Mouse (Mus musculus) liver, embryonic 15.5 days (tissue): ENCODE results near the gene H2-K1. TPM values are rescaled to one million over a fixed set of nuclear protein-coding genes. Genes with fewer than 3 reads are reported as not detected.

Experiments used
- microRNA counts: library from miRNA; unstranded; fragments of <30 nt; microRNA quantifications from one replicate; lab custom pipeline; 2016
- microRNA-seq: library from miRNA; unstranded; fragments of <30 nt; microRNA quantifications from one replicate; pipeline ENCODE4, GENCODE M21; 2016
- polyA plus RNA-seq: library from polyadenylated mRNA; unstranded; fragments of >200 nt; fragmentation: Nextera tagmentation; extraction: Ambion mirVana; gene quantifications from 2 replicates; pipeline ENCODE4 v1.2.1, GENCODE M21; 2015

H2-K1 gene
- polyA plus RNA-seq, 1 experiment from 2014 or later, result 123 TPM

MicroRNAs encoded within 50 kb of the gene (microRNA counts, 519-probe panel; counts per million panel counts)
- microRNA mmu-miR-219 (lab: Ali Mortazavi, UCI), result not detected

Small RNA genes lying within 50 kb of the gene (microRNA-seq; reads per million reads assigned to microRNA genes)
- gene Mir219a-1, result not detected
- gene Mir219c, result not detected

Other genes with a start within 250 kb of the H2-K1 start
- gene Rab11b, start 239.8 kb downstream of the H2-K1 start, polyA plus RNA-seq, result 111 and 116 TPM in 2 replicates
- 23.0 and 27.6 TPM in 2 replicates for gene Angptl4, start 218.5 kb downstream of the H2-K1 start, polyA plus RNA-seq
- gene Kank3, start 189.8 kb downstream of the H2-K1 start, polyA plus RNA-seq, result 10.4 and 12.8 TPM in 2 replicates
- gene Rps28, start 175.8 kb downstream of the H2-K1 start, polyA plus RNA-seq, result 356 and 444 TPM in 2 replicates
- gene Ndufa7, start 175.8 kb downstream of the H2-K1 start, polyA plus RNA-seq, result 240 and 251 TPM in 2 replicates
- gene Cd320, start 157.3 kb downstream of the H2-K1 start, polyA plus RNA-seq, result 14.4 and 14.7 TPM in 2 replicates
- gene Gm7029, start 126.5 kb downstream of the H2-K1 start, polyA plus RNA-seq, result not detected in 2 replicates
- 7.5 and 8.3 TPM in 2 replicates for gene Kifc1, start 109.7 kb downstream of the H2-K1 start, polyA plus RNA-seq
- 0.35 and 0.38 TPM in 2 replicates for gene Platr17, start 95.2 kb downstream of the H2-K1 start, polyA plus RNA-seq
- 18.7 and 20.4 TPM in 2 replicates for gene Daxx, start 90.9 kb downstream of the H2-K1 start, polyA plus RNA-seq
- 33.3 and 35.7 TPM in 2 replicates for gene Tapbp, start 84.4 kb downstream of the H2-K1 start, polyA plus RNA-seq
- 8.2 and 9.8 TPM in 2 replicates for gene Zbtb22, start 84.4 kb downstream of the H2-K1 start, polyA plus RNA-seq
- 8.2 and 10.2 TPM in 2 replicates for gene Rgl2, start 70.8 kb downstream of the H2-K1 start, polyA plus RNA-seq
- gene Pfdn6, start 60.0 kb downstream of the H2-K1 start, polyA plus RNA-seq, result 89.6 and 96.8 TPM in 2 replicates
- gene Wdr46, start 59.7 kb downstream of the H2-K1 start, polyA plus RNA-seq, result 18.4 and 19.3 TPM in 2 replicates
- gene B3galt4, start 48.9 kb downstream of the H2-K1 start, polyA plus RNA-seq, result 2.4 and 2.5 TPM in 2 replicates
- 23.3 and 24.6 TPM in 2 replicates for gene Vps52, start 44.5 kb downstream of the H2-K1 start, polyA plus RNA-seq
- 939 and 1,010 TPM in 2 replicates for gene Rps18, start 44.3 kb downstream of the H2-K1 start, polyA plus RNA-seq
- gene Ring1, start 24.3 kb upstream of the H2-K1 start, polyA plus RNA-seq, result 5.5 and 7.2 TPM in 2 replicates
- 30.7 and 37.0 TPM in 2 replicates for gene H2-Ke6, start 27.7 kb upstream of the H2-K1 start, polyA plus RNA-seq
- 56.3 and 68.5 TPM in 2 replicates for gene Slc39a7, start 31.3 kb upstream of the H2-K1 start, polyA plus RNA-seq
- 16.7 and 19.3 TPM in 2 replicates for gene Rxrb, start 31.5 kb upstream of the H2-K1 start, polyA plus RNA-seq
- gene Col11a2, start 39.1 kb upstream of the H2-K1 start, polyA plus RNA-seq, result 0.59 and 0.79 TPM in 2 replicates
- 0.17 and 0.40 TPM in 2 replicates for gene H2-Oa, start 92.0 kb upstream of the H2-K1 start, polyA plus RNA-seq
- gene H2-DMa, start 119.2 kb upstream of the H2-K1 start, polyA plus RNA-seq, result 6.4 TPM in 2 replicates
- 37.8 and 40.1 TPM in 2 replicates for gene Brd2, start 122.3 kb upstream of the H2-K1 start, polyA plus RNA-seq
- gene H2-DMb2, start 143.0 kb upstream of the H2-K1 start, polyA plus RNA-seq, result 0.54 and 1.0 TPM in 2 replicates
- gene H2-DMb1, start 152.7 kb upstream of the H2-K1 start, polyA plus RNA-seq, result 1.6 and 1.7 TPM in 2 replicates
- gene Tap1, start 187.2 kb upstream of the H2-K1 start, polyA plus RNA-seq, result 4.2 and 4.8 TPM in 2 replicates
- gene Psmb9, start 187.4 kb upstream of the H2-K1 start, polyA plus RNA-seq, result 10.6 and 11.2 TPM in 2 replicates
- 21.9 and 22.8 TPM in 2 replicates for gene Psmb8, start 197.4 kb upstream of the H2-K1 start, polyA plus RNA-seq
- gene Tap2, start 203.2 kb upstream of the H2-K1 start, polyA plus RNA-seq, result 7.2 and 7.4 TPM in 2 replicates
- 0.31 and 0.51 TPM in 2 replicates for gene H2-Ob, start 238.6 kb upstream of the H2-K1 start, polyA plus RNA-seq